In genomic region chr5:26671478-26671877, GRCm38 (mm10) we compare ENCODE assay signal across 16 mouse cellular contexts.
"Had no signal": no experiment of that assay in that cellular context is flagged by ENCODE, and none has a peak within 500 bp of the region (broad histone marks: within the 10 kb centered on the region; RNA-seq: fewer than 3 reads in every experiment).

No protein-coding gene starts in this region.

- H3K4me3 ChIP-seq: megakaryocyte, embryonic 14.5 days; midbrain, embryonic 12.5 days; myocyte; neural tube, embryonic 13.5 days; neural tube, embryonic 15.5 days; stomach, embryonic 15.5 days had no signal

- H3K9me3 ChIP-seq: megakaryocyte, embryonic 14.5 days; midbrain, embryonic 12.5 days; neural tube, embryonic 13.5 days; neural tube, embryonic 15.5 days; stomach, embryonic 15.5 days had no signal

- H3K9ac ChIP-seq: liver, embryonic 14.5 days; lung, embryonic 14.5 days; midbrain, embryonic 12.5 days; neural tube, embryonic 13.5 days; neural tube, embryonic 15.5 days; stomach, embryonic 15.5 days had no signal

- DNase-seq: lung, adult 18-20 months; lung, embryonic 14.5 days; lung, postnatal 10 days; midbrain, embryonic 14.5 days; right cerebral cortex, postnatal 14 days; thymus, adult 2 months; thymus, postnatal 25 days had no signal

- H3K27ac ChIP-seq: liver, embryonic 14.5 days; macrophage; midbrain, embryonic 12.5 days; neural tube, embryonic 13.5 days; neural tube, embryonic 15.5 days; stomach, embryonic 15.5 days; stomach, postnatal 0 days had no signal

- H3K4me1 ChIP-seq: megakaryocyte, embryonic 14.5 days; midbrain, embryonic 12.5 days; neural tube, embryonic 13.5 days; neural tube, embryonic 15.5 days; stomach, embryonic 15.5 days had no signal

- H3K36me3 ChIP-seq: midbrain, embryonic 12.5 days; neural tube, embryonic 13.5 days; neural tube, embryonic 15.5 days; stomach, embryonic 15.5 days had no signal

- H3K27me3 ChIP-seq: megakaryocyte, embryonic 14.5 days; midbrain, embryonic 12.5 days; neural tube, embryonic 13.5 days; neural tube, embryonic 15.5 days; stomach, embryonic 15.5 days had no signal
